Mouse (Mus musculus) 3T3-L1 (cell line): ENCODE measurements at regions not wholly inside any gene's neighbourhood (a gene's known extent, or its start where the extent isn't known, plus 50 kb on each side); places are given as distances from the start of the nearest gene placed in this dataset.

ENCODE experiments used
- DNase-seq: peaks from one replicate; pipeline ENCODE4 v3.0.0-alpha.2; 2015; ENCODE audit warnings: low read depth, low spot score

GRCm38 (mm10) chr3:58146762-58147161 is 267.8 kb upstream of the Tsc22d2 start:
- DNase-seq: no peak

GRCm38 (mm10) chr3:58153141-58153540 is 261.4 kb upstream of the Tsc22d2 start:
- DNase-seq: no peak

- DNase-seq: no peak
These were observed 260.4 kb upstream of the Tsc22d2 start for GRCm38 (mm10) chr3:58153874-58154756.

- DNase-seq: peak; percentile 76
These were observed 255.1 kb upstream of the Tsc22d2 start for GRCm38 (mm10) chr3:58159384-58159783.

GRCm38 (mm10) chr3:58162238-58162637 is 252.3 kb upstream of the Tsc22d2 start:
- DNase-seq: no peak

- DNase-seq: peak; percentile 98
These were observed 250.7 kb upstream of the Tsc22d2 start for GRCm38 (mm10) chr3:58163806-58164205.

GRCm38 (mm10) chr3:58166628-58167027 is 247.9 kb upstream of the Tsc22d2 start:
- DNase-seq: peak; percentile 65

- DNase-seq: no peak
These were observed 247.4 kb upstream of the Tsc22d2 start for GRCm38 (mm10) chr3:58167121-58167520.

GRCm38 (mm10) chr3:58167761-58168290 is 246.7 kb upstream of the Tsc22d2 start:
- DNase-seq: peak; percentile 55

- peak; percentile 89 for DNase-seq
These were observed 245.9 kb upstream of the Tsc22d2 start for GRCm38 (mm10) chr3:58168522-58169185.

- peak; percentile 18 for DNase-seq
These were observed 244.7 kb upstream of the Tsc22d2 start for GRCm38 (mm10) chr3:58169786-58170185.

- DNase-seq: peak; percentile 86
These were observed 242.4 kb upstream of the Tsc22d2 start for GRCm38 (mm10) chr3:58172096-58172495.

- DNase-seq: peak; percentile 85
These were observed 240.7 kb upstream of the Tsc22d2 start for GRCm38 (mm10) chr3:58173821-58174220.

- DNase-seq: no peak
These were observed 232.8 kb upstream of the Tsc22d2 start for GRCm38 (mm10) chr3:58181715-58182114.

GRCm38 (mm10) chr3:58182299-58182698 is 232.2 kb upstream of the Tsc22d2 start:
- no peak for DNase-seq

- no peak for DNase-seq
These were observed 231.2 kb upstream of the Tsc22d2 start for GRCm38 (mm10) chr3:58183279-58183678.

- no peak for DNase-seq
These were observed 214.1 kb upstream of the Tsc22d2 start for GRCm38 (mm10) chr3:58200462-58200861.

- DNase-seq: peak; percentile 92
These were observed 211.7 kb upstream of the Tsc22d2 start for GRCm38 (mm10) chr3:58202816-58203215.

- DNase-seq: peak; percentile 75
These were observed 210.7 kb upstream of the Tsc22d2 start for GRCm38 (mm10) chr3:58203806-58204205.

GRCm38 (mm10) chr3:58205526-58205925 is 209.0 kb upstream of the Tsc22d2 start:
- DNase-seq: peak; percentile 59

- DNase-seq: peak; percentile 74
These were observed 207.6 kb upstream of the Tsc22d2 start for GRCm38 (mm10) chr3:58206776-58207398.

GRCm38 (mm10) chr3:58211016-58211415 is 203.5 kb upstream of the Tsc22d2 start:
- DNase-seq: no peak
